Mouse (Mus musculus) T-helper 2 cell (primary cell): Measurements from ENCODE around the gene Ptbp3.
"Not testable (repeated sequence)": the region's sequence is repeated elsewhere in the genome, so short reads cannot be mapped to it uniquely, and the experiment has no call there.

Experiments used
- in situ Hi-C: fragments of 300-600 bp; cut with MboI, MseI; formaldehyde crosslinking; loops from one replicate; pipeline ENCODE4 v1.15.1; 2025; ENCODE audit warnings: high pct_unique_total_duplicates

Gene Ptbp3

GRCm38 (mm10) chr4:59557343-59557742 is 8.2 kb upstream of the Ptbp3 start:
- in situ Hi-C loops, result not testable (repeated sequence)

GRCm38 (mm10) chr4:59555177-59555576 is 6.0 kb upstream of the Ptbp3 start:
- in situ Hi-C loops, result no loop called here

- in situ Hi-C loops, result loop anchor here (5.0 kb wide), 1 partner anchor 101 kb away; no protein-coding TSS in a partner anchor
These were observed 4.4 kb upstream of the Ptbp3 start for GRCm38 (mm10) chr4:59553576-59553975.

GRCm38 (mm10) chr4:59552835-59553234 is 3.7 kb upstream of the Ptbp3 start:
- in situ Hi-C loops, result loop anchor here (5.0 kb wide), 1 partner anchor 101 kb away; no protein-coding TSS in a partner anchor

GRCm38 (mm10) chr4:59551901-59552300 is 2.7 kb upstream of the Ptbp3 start:
- in situ Hi-C loops, result loop anchor here (5.0 kb wide), 1 partner anchor 100 kb away; no protein-coding TSS in a partner anchor

- in situ Hi-C loops, result loop anchor here (5.0 kb wide), 1 partner anchor 98 kb away; no protein-coding TSS in a partner anchor
These were observed 905 bp upstream of the Ptbp3 start for GRCm38 (mm10) chr4:59549977-59550560.

GRCm38 (mm10) chr4:59548560-59549174 is 497 bp downstream of the Ptbp3 start:
- in situ Hi-C loops, result no loop called here

- in situ Hi-C loops, result no loop called here
These were observed 1.1 kb downstream of the Ptbp3 start for GRCm38 (mm10) chr4:59548011-59548559.

GRCm38 (mm10) chr4:59547136-59547889 is 1.9 kb downstream of the Ptbp3 start:
- in situ Hi-C loops, result no loop called here

GRCm38 (mm10) chr4:59546285-59547071 is 2.7 kb downstream of the Ptbp3 start:
- in situ Hi-C loops, result no loop called here

GRCm38 (mm10) chr4:59544654-59545053 is 4.5 kb downstream of the Ptbp3 start:
- in situ Hi-C loops, result no loop called here

GRCm38 (mm10) chr4:59543006-59543405 is 6.2 kb downstream of the Ptbp3 start:
- in situ Hi-C loops, result no loop called here

GRCm38 (mm10) chr4:59536281-59536680 is 12.9 kb downstream of the Ptbp3 start:
- in situ Hi-C loops, result no loop called here

GRCm38 (mm10) chr4:59535624-59536023 is 13.5 kb downstream of the Ptbp3 start:
- in situ Hi-C loops, result no loop called here

GRCm38 (mm10) chr4:59533268-59533667 is 15.9 kb downstream of the Ptbp3 start:
- in situ Hi-C loops, result no loop called here

- in situ Hi-C loops, result no loop called here
These were observed 18.0 kb downstream of the Ptbp3 start for GRCm38 (mm10) chr4:59531172-59531571.

GRCm38 (mm10) chr4:59527470-59527869 is 21.7 kb downstream of the Ptbp3 start:
- in situ Hi-C loops, result no loop called here

GRCm38 (mm10) chr4:59526728-59527127 is 22.4 kb downstream of the Ptbp3 start:
- in situ Hi-C loops, result no loop called here

- in situ Hi-C loops, result no loop called here
These were observed 24.3 kb downstream of the Ptbp3 start for GRCm38 (mm10) chr4:59524875-59525274.

GRCm38 (mm10) chr4:59510321-59510720 is 38.8 kb downstream of the Ptbp3 start:
- in situ Hi-C loops, result no loop called here

- in situ Hi-C loops, result no loop called here
These were observed 39.6 kb downstream of the Ptbp3 start for GRCm38 (mm10) chr4:59509558-59509957.
